Mouse (Mus musculus): ENCODE measurements around the gene Gal3st4.

DNA sequence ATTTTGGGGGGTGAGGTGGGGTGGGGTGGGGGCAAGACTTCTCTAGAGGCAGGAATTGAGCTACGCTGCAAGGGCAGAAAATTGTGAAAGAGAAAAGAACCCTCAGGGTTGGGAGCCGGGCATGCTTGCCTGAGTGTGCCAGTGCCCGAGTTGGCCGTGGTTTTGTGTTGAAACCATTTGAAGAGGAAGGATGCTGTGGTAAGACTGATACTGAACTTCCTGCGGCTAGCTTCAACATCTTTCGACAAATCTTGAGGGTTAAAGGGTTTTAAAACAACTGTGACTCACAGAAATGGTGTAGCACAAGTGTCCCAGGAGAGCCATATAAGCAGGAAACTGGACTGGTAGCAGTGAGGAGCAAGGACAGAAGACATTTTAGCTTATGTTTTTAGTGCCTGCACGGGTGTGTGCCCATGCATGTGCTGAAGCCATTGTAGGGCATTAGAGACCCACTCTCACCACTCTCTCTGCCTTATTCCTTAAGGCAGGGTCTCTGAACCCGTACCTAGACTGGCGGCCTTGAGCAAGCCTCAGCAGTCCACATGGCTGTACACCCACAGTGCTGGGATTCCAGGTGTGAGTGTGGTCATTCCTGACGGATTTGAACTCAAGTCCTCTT is 15.6 kb downstream of the Gal3st4 start:
- TF ChIP-seq FLI1 (IDR thresholded peaks at IDR 0.05; ENCODE audit: low read length), result no peak
- TF ChIP-seq GATA1 (IDR thresholded peaks at IDR 0.05; ENCODE audit: borderline replicate concordance, low read length), result no peak; the same call in 2 of the 3 replicates
